Mouse (Mus musculus): Measurements from ENCODE around the gene Ece2. TPM values are rescaled to one million over a fixed set of nuclear protein-coding genes. Genes with fewer than 3 reads are reported as not detected.

Gene Ece2
- polyA plus RNA-seq, 1 experiment from 2014 or later: 19.9 TPM

DNA sequence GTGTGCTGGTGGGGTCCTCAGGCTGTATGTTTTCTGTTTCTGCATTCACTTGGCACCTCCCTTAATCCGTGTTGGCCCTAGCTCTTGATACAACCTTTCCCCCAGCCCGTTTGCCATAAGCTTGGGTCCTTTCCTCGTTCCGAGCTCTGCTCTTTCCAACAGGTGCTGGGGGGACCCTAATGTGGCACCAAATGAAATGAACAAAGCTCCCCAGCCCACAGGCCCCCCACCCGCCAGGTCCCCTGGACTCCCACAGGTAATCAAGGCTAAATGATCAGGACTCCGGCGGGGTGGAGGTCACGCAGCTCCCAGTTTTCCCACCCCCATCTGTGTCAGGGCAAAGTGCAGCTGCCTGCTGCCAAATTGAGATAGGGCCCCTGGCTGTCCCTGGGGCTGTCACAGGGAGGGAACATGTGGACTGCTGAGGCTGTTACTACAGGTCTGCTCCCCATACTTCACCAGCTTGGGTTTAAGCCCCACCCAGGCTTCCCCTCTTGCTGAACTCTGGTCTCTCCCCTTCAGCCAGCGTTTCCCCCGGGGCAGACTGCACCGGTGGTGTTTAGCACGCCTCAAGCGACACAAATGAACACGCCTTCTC lies 44.2 kb downstream of the Ece2 start:
- H3K27me3 ChIP-seq (replicated peaks): no peaks in the 10 kb centered on the region
- H3K9me3 ChIP-seq: no peaks in the 10 kb centered on the region
- no peak overlapping the region; the same call in 1 of the 2 replicates for H3K27ac ChIP-seq
- 14% methylated on average over 14 of the region's 14 CpGs for WGBS
- ATAC-seq (replicated peaks): no peak
- peaks cover 23% of the 10 kb centered on the region for H3K4me1 ChIP-seq
- H3K4me3 ChIP-seq: peak overlapping the region; percentile 81
- peak overlapping the region; percentile 80 for H3K4me2 ChIP-seq
- peaks cover 22% of the 10 kb centered on the region for H3K36me3 ChIP-seq (replicated peaks)
- peak overlapping the region; percentile 90 for H3K9ac ChIP-seq

DNA sequence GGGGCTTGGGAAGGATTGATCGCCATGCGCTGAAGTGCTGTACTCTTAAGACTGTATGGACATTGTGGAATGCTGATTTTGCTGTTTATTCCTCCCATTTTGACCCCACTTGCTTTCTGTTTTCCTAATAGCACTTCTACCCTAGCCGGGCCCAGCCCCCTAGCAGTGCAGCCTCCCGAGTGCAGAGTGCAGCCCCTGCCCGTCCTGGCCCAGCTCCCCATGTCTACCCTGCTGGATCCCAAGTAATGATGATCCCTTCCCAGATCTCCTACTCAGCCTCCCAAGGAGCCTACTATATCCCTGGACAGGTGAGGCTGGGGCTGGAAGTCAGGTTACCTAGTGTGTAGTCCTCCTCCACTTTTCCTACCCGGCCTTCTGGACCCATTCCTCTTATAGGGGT lies 45.6 kb downstream of the Ece2 start:
- no peak for ATAC-seq (replicated peaks)
- 91% methylated on average over 6 of the region's 6 CpGs for WGBS
- Histone ChIP-seq H3K9me3 (no peaks in the 10 kb centered on the region), H3K4me1 (peaks cover 23% of the 10 kb centered on the region), H3K36me3 (replicated peaks) (peaks cover 34% of the 10 kb centered on the region), H3K27me3 (replicated peaks) (no peaks in the 10 kb centered on the region), H3K4me3 (no peak overlapping the region), H3K27ac (no peak overlapping the region), H3K9ac (no peak overlapping the region), H3K4me2 (no peak overlapping the region)

- no peak for ATAC-seq (replicated peaks)
- WGBS: 89% methylated on average over 4 of the region's 4 CpGs
- no peaks in the 10 kb centered on the region for H3K27me3 ChIP-seq (replicated peaks)
- H3K4me1 ChIP-seq: peaks cover 23% of the 10 kb centered on the region
- H3K4me3 ChIP-seq: no peak overlapping the region
- H3K36me3 ChIP-seq (replicated peaks): peaks cover 49% of the 10 kb centered on the region
- no peaks in the 10 kb centered on the region for H3K9me3 ChIP-seq
- no peak overlapping the region for H3K27ac ChIP-seq
- H3K4me2 ChIP-seq: no peak overlapping the region
- H3K9ac ChIP-seq: no peak overlapping the region
These were observed 47.1 kb downstream of the Ece2 start for GRCm38 (mm10) chr16:20676702-20677101.

GRCm38 (mm10) chr16:20677380-20677779 lies 47.8 kb downstream of the Ece2 start:
- 91% methylated on average over 5 of the region's 5 CpGs for WGBS
- peaks cover 56% of the 10 kb centered on the region for H3K36me3 ChIP-seq (replicated peaks)

GRCm38 (mm10) chr16:20677974-20678675 lies 48.5 kb downstream of the Ece2 start:
- H3K9ac ChIP-seq: no peak overlapping the region
- peaks cover 61% of the 10 kb centered on the region for H3K36me3 ChIP-seq (replicated peaks)
- no peak overlapping the region for H3K27ac ChIP-seq
- no peak for ATAC-seq (replicated peaks)
- no peaks in the 10 kb centered on the region for H3K9me3 ChIP-seq
- peaks cover 19% of the 10 kb centered on the region for H3K4me1 ChIP-seq
- H3K27me3 ChIP-seq (replicated peaks): no peaks in the 10 kb centered on the region
- H3K4me2 ChIP-seq: no peak overlapping the region
- WGBS: 84% methylated on average over 10 of the region's 10 CpGs
- H3K4me3 ChIP-seq: no peak overlapping the region

More at GRCm38 (mm10) chr16:20677380-20677779, 47.8 kb downstream of the Ece2 start:
- H3K27ac ChIP-seq: no peak overlapping the region
- no peak for ATAC-seq (replicated peaks)
- no peak overlapping the region for H3K4me2 ChIP-seq
- no peak overlapping the region for H3K9ac ChIP-seq
- no peaks in the 10 kb centered on the region for H3K27me3 ChIP-seq (replicated peaks)
- no peak overlapping the region for H3K4me3 ChIP-seq
- peaks cover 19% of the 10 kb centered on the region for H3K4me1 ChIP-seq
- no peaks in the 10 kb centered on the region for H3K9me3 ChIP-seq

DNA sequence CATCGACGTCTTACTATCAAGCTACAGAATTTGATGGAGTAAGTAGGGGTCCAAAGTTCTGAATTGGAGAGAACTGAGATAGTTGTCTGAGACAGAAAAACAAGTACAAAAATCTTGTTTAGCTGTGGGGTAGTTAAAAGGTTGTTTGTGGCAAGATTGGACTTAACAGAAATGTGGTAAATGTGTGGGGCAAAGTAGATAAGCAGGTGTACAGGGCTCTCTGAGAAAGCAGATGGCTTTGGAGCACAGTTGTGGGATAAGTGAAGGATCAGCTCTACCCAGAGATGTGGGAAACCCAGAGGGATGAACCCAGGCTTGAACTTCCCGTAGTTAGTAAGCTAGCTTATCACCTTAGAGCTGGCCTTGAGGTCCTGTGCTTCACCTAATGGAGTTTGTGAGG lies 61.1 kb downstream of the Ece2 start:
- ATAC-seq (replicated peaks): no peak
- peaks cover 29% of the 10 kb centered on the region for H3K4me1 ChIP-seq
- no peaks in the 10 kb centered on the region for H3K27me3 ChIP-seq (replicated peaks)
- H3K4me2 ChIP-seq: no peak overlapping the region
- H3K9ac ChIP-seq: no peak overlapping the region
- no peak overlapping the region for H3K27ac ChIP-seq
- H3K9me3 ChIP-seq: no peaks in the 10 kb centered on the region
- peaks cover 46% of the 10 kb centered on the region for H3K36me3 ChIP-seq (replicated peaks)
- 94% methylated on average over 3 of the region's 3 CpGs for WGBS
- H3K4me3 ChIP-seq: no peak overlapping the region

- WGBS: 88% methylated on average over 1 of the region's 1 CpGs
- Histone ChIP-seq H3K4me1 (peaks cover 36% of the 10 kb centered on the region), H3K27me3 (replicated peaks) (no peaks in the 10 kb centered on the region), H3K36me3 (replicated peaks) (peaks cover 37% of the 10 kb centered on the region), H3K27ac (no peak overlapping the region), H3K9me3 (no peaks in the 10 kb centered on the region), H3K4me3 (no peak overlapping the region), H3K4me2 (no peak overlapping the region), H3K9ac (no peak overlapping the region)
- no peak for ATAC-seq (replicated peaks)
These were observed 62.0 kb downstream of the Ece2 start for GRCm38 (mm10) chr16:20691617-20692016.

DNA sequence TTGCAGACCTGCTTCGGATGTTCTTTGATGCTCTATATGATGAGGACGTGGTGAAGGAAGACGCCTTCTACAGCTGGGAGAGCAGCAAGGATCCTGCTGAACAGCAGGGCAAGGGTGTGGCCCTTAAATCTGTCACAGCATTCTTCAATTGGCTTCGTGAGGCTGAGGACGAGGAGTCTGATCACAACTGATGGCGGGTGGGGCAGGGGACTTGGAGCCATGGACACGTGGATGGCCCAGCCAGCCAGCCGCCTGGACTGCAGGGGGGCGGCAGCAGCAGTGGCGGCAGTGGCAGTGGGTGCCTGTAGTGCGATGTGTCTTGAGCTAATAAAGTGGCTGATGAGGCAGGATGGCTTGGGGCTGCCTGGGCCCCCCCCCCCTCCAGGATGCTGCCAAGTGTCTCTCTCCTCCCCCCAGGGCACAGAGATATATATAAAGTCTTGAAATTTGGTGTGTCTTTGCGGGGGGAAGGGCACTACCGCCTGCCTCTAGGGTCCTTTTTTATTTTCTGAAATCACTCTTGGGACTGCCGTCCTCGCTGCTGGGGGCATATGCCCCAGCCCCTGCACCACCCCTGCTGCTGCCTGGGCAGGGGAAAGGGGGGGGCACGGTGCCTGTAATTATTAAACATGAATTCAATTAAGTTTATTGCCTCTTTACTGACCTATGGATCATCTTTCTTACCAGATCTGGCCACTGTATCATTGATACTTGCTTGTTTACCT lies 62.8 kb downstream of the Ece2 start:
- ATAC-seq (replicated peaks): no peak
- peak overlapping the region; percentile 85; the same call in 1 of the 2 replicates for H3K9ac ChIP-seq

DNA sequence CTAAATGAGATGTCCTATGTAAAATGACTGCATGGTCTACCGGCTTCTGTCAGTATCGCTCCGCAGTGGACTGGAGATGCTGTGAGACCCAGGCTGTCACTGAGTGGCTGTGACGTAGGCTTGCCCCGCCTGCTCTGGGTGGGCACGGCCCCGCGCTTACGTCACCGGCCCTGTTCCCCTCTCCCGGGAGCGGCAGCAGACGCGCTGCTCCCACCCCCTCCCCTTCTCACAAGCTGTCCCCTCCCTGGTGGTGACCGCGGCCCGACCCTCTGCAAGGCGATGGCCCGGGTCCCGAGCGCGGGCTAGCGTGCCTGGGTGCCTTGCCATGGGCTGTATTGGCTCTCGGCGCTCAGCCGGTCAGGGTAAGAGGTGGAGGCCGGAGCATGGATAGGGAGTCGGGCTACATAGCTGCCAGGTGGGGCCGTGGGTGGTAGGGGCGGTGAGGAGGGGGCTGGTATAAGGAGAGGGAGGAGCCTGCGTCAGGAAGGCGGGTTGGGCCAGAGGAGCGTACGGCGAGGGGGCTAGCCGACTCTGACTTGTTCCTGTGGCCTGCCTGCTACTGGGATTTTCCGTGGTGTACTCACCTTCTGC lies 63.6 kb downstream of the Ece2 start, which contains the start of gene Fam131a:
TSS of gene Fam131a (plus strand) at position 131 of the 591 bp plus-strand sequence.
- under 1% methylated on average over 37 of the region's 37 CpGs for WGBS
- H3K4me3 ChIP-seq: peak within 1 kb of the TSS; percentile 75
- peak within 1 kb of the TSS; percentile 87 for H3K4me2 ChIP-seq
- no peaks in the 10 kb centered on the region for H3K9me3 ChIP-seq
- H3K9ac ChIP-seq: peak within 1 kb of the TSS; percentile 85
- peaks cover 42% of the 10 kb centered on the region for H3K4me1 ChIP-seq
- H3K27ac ChIP-seq: peak within 1 kb of the TSS; percentile 98
- H3K36me3 ChIP-seq (replicated peaks): peaks cover 23% of the 10 kb centered on the region
- no peaks in the 10 kb centered on the region for H3K27me3 ChIP-seq (replicated peaks)
- ATAC-seq (replicated peaks): peak; percentile 95

More for the DNA sequence above, 62.8 kb downstream of the Ece2 start:
- Histone ChIP-seq H3K9me3 (no peaks in the 10 kb centered on the region), H3K4me1 (peaks cover 42% of the 10 kb centered on the region), H3K36me3 (replicated peaks) (peaks cover 29% of the 10 kb centered on the region), H3K4me3 (no peak overlapping the region), H3K27me3 (replicated peaks) (no peaks in the 10 kb centered on the region), H3K4me2 (peak overlapping the region; percentile 87), H3K27ac (peak overlapping the region; percentile 98)
- 39% methylated on average over 16 of the region's 16 CpGs for WGBS

DNA sequence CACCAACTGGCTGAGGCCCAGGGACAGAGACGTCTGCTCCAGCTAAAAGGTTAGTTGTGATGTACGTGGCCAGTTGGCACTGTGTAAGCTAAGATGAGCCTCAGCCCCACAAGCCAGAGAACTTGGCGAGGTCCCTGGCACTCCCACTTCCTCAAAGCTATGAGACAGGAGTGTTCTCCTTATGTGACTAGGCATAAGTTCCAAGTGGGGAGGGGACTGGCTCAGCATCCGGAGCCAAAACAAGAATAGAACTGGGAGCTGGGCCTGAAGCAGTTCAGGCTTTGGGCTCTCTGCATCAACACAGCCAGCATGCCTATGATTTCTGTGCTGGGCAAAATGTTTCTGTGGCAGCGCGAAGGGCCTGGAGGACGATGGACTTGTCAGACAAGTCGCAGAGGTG lies 65.2 kb downstream of the Ece2 start:
- no peaks in the 10 kb centered on the region for H3K27me3 ChIP-seq (replicated peaks)
- H3K9me3 ChIP-seq: no peaks in the 10 kb centered on the region
- no peak for ATAC-seq (replicated peaks)
- peak overlapping the region; percentile 83 for H3K27ac ChIP-seq
- H3K4me2 ChIP-seq: peak overlapping the region; percentile 87
- peaks cover 9% of the 10 kb centered on the region for H3K36me3 ChIP-seq (replicated peaks)
- no peak overlapping the region for H3K4me3 ChIP-seq
- peaks cover 42% of the 10 kb centered on the region for H3K4me1 ChIP-seq
- WGBS: 77% methylated on average over 8 of the region's 8 CpGs
- no peak overlapping the region for H3K9ac ChIP-seq

GRCm38 (mm10) chr16:20695622-20696323 lies 66.1 kb downstream of the Ece2 start:
- peak overlapping the region; percentile 46 for H3K4me3 ChIP-seq
- H3K4me1 ChIP-seq: peaks cover 46% of the 10 kb centered on the region
- under 1% methylated on average over 46 of the region's 46 CpGs for WGBS
- peak overlapping the region; percentile 53 for H3K9ac ChIP-seq
- H3K9me3 ChIP-seq: no peaks in the 10 kb centered on the region
- peak; percentile 85 for ATAC-seq (replicated peaks)
- H3K27ac ChIP-seq: peak overlapping the region; percentile 83
- peak overlapping the region; percentile 87 for H3K4me2 ChIP-seq
- no peaks in the 10 kb centered on the region for H3K27me3 ChIP-seq (replicated peaks)
- peaks cover 7% of the 10 kb centered on the region for H3K36me3 ChIP-seq (replicated peaks)
